Mouse (Mus musculus) megakaryocyte, embryonic 14.5 days (primary cell): ENCODE measurements around the gene 2410131K14Rik.

Source experiments
- FLI1 ChIP-seq: IDR thresholded peaks from 2 replicates; pipeline ENCODE4 v1.6.1; 2012; ENCODE audit warnings: low read length, inconsistent platforms, mixed read lengths
- GATA1 ChIP-seq: IDR thresholded peaks from 3 replicates; pipeline ENCODE4 v1.6.1; 2012; ENCODE audit warnings: mixed read lengths, low read length, inconsistent platforms, borderline replicate concordance

- TF ChIP-seq FLI1 = no peak
- TF ChIP-seq GATA1 = no peak
Observed at GRCm38 (mm10) chr5:118260055-118260454, 15.0 kb downstream of the 2410131K14Rik start.
